Mouse (Mus musculus): ENCODE results near the gene Gbx2. TPM values are rescaled to one million over a fixed set of nuclear protein-coding genes. Genes with fewer than 3 reads are reported as not detected.

The Gbx2 gene
- polyA plus RNA-seq, 1 experiment from 2014 or later: 0.17 TPM

DNA sequence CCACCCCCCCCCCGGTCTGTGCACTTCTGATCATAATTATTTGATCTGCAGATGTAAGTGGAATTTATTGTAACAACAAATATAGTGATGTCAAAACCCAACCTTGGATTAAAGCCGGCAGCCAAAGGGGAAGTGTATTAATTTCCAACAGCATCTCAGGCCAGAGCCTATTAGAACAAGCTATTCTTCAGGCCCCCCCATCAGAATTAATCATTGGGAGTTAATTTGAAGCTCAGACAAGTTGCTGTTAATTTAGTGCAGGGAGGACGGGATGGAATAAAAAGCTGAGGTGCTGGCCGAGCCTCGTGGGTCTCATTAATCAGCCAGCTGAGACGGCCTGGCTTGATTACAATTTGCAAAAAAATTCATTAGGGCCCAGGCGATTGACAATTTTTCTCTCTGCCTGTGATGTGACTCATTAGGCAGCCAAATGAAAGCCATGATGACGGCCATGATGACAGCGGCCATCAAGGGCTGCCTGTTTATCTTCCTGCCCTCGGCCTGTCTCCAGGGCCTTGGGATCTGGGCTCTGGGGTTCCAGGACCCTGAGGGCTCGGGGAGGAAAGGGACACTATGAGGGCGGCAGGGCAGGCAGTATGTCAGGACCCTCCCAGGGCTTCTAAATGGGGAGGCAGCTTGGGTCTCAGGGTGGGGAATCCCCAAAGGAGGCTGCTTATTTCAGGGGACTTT, 5.3 kb downstream of the Gbx2 start:
- peaks cover 2% of the 10 kb centered on the region; the same call in 1 of the 2 replicates for H3K4me1 ChIP-seq (ENCODE audit: insufficient read depth)
- 26% methylated on average over 12 of the region's 12 CpGs for WGBS
- no peak for ATAC-seq (ENCODE audit: insufficient read depth)

DNA sequence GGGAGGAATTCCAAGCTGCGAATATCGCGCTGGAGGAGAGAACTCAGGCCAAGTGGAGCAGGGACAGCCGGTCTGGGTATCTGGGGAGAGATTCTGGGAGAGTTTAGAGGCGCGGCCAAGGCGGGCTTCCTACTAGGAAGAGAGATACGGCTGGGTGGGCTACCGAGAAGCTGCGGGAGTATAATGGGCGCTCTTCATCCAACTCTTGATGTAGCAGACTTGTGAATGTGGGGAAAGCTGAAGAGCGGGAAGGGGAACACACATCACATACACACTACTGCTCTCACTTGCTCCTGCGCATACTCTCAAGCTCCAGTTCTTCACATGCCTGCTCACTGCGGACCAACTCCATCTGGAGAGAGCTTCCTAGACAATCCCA, 7.3 kb downstream of the Gbx2 start:
- ATAC-seq (ENCODE audit: insufficient read depth) (no peak), DNase-seq (no peak)
- H3K27me3 ChIP-seq (ENCODE audit: insufficient read depth, low read length): peaks cover 92% of the 10 kb centered on the region
- WGBS: 13% methylated on average over 14 of the region's 14 CpGs
- no peaks in the 10 kb centered on the region for H3K36me3 ChIP-seq (ENCODE audit: insufficient read depth)
- H3K4me2 ChIP-seq: peak overlapping the region; percentile 53; the same call in 1 of the 2 replicates
- TF ChIP-seq CTCF (IDR thresholded peaks at IDR 0.05; ENCODE audit: low read depth): no peak
- peak overlapping the region; percentile 18; the same call in 1 of the 2 replicates for H3K4me3 ChIP-seq (ENCODE audit: low read depth, low read length)
- no peak overlapping the region for H3K27ac ChIP-seq (ENCODE audit: low read depth)
- H3K9me3 ChIP-seq (ENCODE audit: low read depth, low read length): no peaks in the 10 kb centered on the region
- no peaks in the 10 kb centered on the region for H3K4me1 ChIP-seq (ENCODE audit: insufficient read depth)
- H3K9ac ChIP-seq: no peak overlapping the region

More for the DNA sequence above, 5.3 kb downstream of the Gbx2 start:
- TF ChIP-seq CTCF (IDR thresholded peaks at IDR 0.05; ENCODE audit: low read depth): no peak
- DNase-seq: no peak
- H3K9ac ChIP-seq: no peak overlapping the region
- no peak overlapping the region for H3K4me2 ChIP-seq
- no peak overlapping the region for H3K27ac ChIP-seq (ENCODE audit: low read depth)
- H3K27me3 ChIP-seq (ENCODE audit: insufficient read depth, low read length): peaks cover 99% of the 10 kb centered on the region
- H3K4me3 ChIP-seq (ENCODE audit: low read depth, low read length): no peak overlapping the region
- no peaks in the 10 kb centered on the region for H3K36me3 ChIP-seq (ENCODE audit: insufficient read depth)
- H3K9me3 ChIP-seq (ENCODE audit: low read depth, low read length): no peaks in the 10 kb centered on the region

DNA sequence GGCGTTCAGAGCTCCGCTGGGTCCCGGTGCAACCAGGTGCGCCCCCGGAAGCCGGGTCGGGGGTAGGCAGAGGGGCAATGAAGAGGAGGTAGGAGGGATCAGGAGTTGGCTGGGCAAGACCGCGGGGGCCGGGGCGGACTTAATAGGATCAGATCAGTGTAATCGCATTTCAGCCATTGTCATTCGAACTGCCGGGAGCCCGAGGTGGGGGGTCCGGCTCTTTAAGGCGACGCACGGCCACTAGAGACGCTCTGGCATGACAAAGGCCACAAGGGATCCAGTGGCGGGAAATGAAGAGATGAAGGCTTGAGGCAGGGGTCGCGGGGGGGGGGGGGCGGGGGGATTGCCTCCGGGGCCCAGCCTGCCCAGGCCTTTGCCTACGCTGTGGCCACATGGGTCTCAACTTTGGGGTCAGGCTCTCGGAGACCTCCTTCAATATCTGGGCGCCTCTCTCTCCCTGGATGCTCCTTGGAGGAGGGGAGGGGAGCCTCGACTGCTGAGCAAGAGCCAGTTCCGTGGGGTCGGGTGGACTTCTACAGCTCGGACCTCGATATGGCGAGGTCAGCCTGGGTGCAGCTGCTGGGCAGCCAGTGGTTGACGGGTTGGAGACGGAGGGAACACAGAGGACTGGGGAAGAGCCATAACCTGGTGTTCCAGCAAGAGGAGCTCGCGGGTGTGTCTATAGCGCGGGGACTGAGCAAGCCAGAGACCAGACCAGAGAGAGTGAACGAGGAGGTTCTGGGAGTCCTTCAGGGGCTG, 7.9 kb downstream of the Gbx2 start:
- H3K4me2 ChIP-seq: peak overlapping the region; percentile 53
- no peak overlapping the region for H3K27ac ChIP-seq (ENCODE audit: low read depth)
- no peaks in the 10 kb centered on the region for H3K36me3 ChIP-seq (ENCODE audit: insufficient read depth)
- H3K9me3 ChIP-seq (ENCODE audit: low read depth, low read length): no peaks in the 10 kb centered on the region
- ATAC-seq (ENCODE audit: insufficient read depth): peak; percentile 30; the same call in 1 of the 2 replicates
- 2% methylated on average over 40 of the region's 41 CpGs for WGBS
- H3K9ac ChIP-seq: no peak overlapping the region
- 0 out of 2 replicates have a peak, but pooled peaks have one; percentile 5 for TF ChIP-seq CTCF (IDR thresholded peaks at IDR 0.05; ENCODE audit: low read depth)
- H3K27me3 ChIP-seq (ENCODE audit: insufficient read depth, low read length): peaks cover 89% of the 10 kb centered on the region
- no peak for DNase-seq
- H3K4me3 ChIP-seq (ENCODE audit: low read depth, low read length): peak overlapping the region; percentile 18
- no peaks in the 10 kb centered on the region for H3K4me1 ChIP-seq (ENCODE audit: insufficient read depth)

DNA sequence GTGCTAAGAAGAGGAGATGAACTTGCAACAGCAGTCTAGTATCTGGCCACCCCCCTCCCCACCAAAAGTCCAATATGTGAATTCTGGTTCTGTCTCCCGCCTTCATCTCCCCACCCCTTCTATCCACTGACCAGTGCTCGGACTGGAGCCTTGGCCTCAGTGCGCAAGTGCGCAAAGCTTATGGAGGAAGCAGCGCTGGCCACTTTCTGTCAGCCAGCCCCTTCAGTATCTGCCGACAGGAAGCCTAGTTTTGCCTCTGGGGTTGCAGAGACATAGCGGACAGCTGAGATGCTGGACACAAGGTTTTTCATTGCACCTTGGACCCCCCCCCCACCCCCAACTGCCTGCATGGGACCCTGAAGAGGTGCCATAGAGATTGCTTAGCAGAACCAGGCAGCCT, 8.7 kb downstream of the Gbx2 start:
- under 1% methylated on average over 7 of the region's 7 CpGs for WGBS

DNA sequence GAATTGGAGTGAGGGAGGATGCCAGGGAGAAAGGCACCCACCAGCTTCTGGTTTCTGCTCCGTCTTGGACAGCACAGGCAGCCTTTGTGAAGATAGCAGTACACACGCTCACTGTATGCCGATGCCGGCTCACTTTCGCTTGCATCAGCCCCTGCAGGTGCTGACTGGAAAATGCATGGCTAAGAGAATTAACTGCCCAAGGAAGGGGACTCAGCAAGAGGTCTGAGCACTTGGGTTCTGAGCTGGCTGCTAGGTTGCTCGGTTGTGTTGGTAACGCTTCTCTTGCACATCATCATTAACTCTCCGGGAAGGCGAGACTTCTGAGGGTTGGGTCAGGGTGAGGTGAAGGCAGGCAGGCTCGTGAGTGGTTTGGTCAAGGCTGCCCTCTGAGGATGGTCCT, 9.2 kb downstream of the Gbx2 start:
- DNase-seq: no peak
- TF ChIP-seq CTCF (IDR thresholded peaks at IDR 0.05; ENCODE audit: low read depth): peak; percentile 21; the same call in 1 of the 2 replicates
- H3K27me3 ChIP-seq (ENCODE audit: insufficient read depth, low read length): peaks cover 82% of the 10 kb centered on the region
- H3K9ac ChIP-seq: no peak overlapping the region
- no peak overlapping the region for H3K4me2 ChIP-seq
- no peak for ATAC-seq (ENCODE audit: insufficient read depth)
- no peak overlapping the region for H3K27ac ChIP-seq (ENCODE audit: low read depth)
- 3% methylated on average over 10 of the region's 10 CpGs for WGBS
- H3K36me3 ChIP-seq (ENCODE audit: insufficient read depth): no peaks in the 10 kb centered on the region
- no peaks in the 10 kb centered on the region for H3K4me1 ChIP-seq (ENCODE audit: insufficient read depth)
- no peaks in the 10 kb centered on the region for H3K9me3 ChIP-seq (ENCODE audit: low read depth, low read length)
- H3K4me3 ChIP-seq (ENCODE audit: low read depth, low read length): no peak overlapping the region

More for the DNA sequence above, 8.7 kb downstream of the Gbx2 start:
- H3K4me2 ChIP-seq: peak overlapping the region; percentile 53
- DNase-seq: no peak
- no peak for TF ChIP-seq CTCF (IDR thresholded peaks at IDR 0.05; ENCODE audit: low read depth)
- H3K27ac ChIP-seq (ENCODE audit: low read depth): no peak overlapping the region
- no peaks in the 10 kb centered on the region for H3K4me1 ChIP-seq (ENCODE audit: insufficient read depth)
- no peak overlapping the region for H3K9ac ChIP-seq
- H3K9me3 ChIP-seq (ENCODE audit: low read depth, low read length): no peaks in the 10 kb centered on the region
- no peaks in the 10 kb centered on the region for H3K36me3 ChIP-seq (ENCODE audit: insufficient read depth)
- no peak overlapping the region; the same call in 1 of the 2 replicates for H3K4me3 ChIP-seq (ENCODE audit: low read depth, low read length)
- peaks cover 87% of the 10 kb centered on the region for H3K27me3 ChIP-seq (ENCODE audit: insufficient read depth, low read length)
- no peak for ATAC-seq (ENCODE audit: insufficient read depth)

DNA sequence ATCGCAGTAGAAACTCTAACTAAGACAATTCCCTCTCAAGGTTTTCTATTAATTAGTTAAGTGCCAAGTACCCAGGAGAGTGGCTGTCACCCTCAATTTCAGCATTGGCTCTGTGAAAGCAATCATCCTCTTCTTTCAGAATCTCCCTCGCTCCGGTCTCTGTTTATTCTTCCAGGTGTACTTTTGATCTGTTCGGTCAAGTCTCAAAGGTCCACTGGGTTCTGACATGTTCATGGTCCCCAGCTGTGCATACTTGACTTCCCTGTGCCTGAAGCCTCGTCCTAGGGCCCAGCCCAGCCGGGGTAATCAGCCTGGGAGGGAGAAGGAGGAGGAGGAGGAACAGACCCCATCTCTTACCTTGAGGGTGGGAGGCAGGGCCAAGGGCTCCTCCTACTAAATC, 11.8 kb downstream of the Gbx2 start:
- no peaks in the 10 kb centered on the region for H3K36me3 ChIP-seq (ENCODE audit: insufficient read depth)
- H3K9ac ChIP-seq: no peak overlapping the region
- no peak for ATAC-seq (ENCODE audit: insufficient read depth)
- no peak overlapping the region for H3K4me3 ChIP-seq (ENCODE audit: low read depth, low read length)
- H3K4me2 ChIP-seq: no peak overlapping the region
- H3K27me3 ChIP-seq (ENCODE audit: insufficient read depth, low read length): peaks cover 57% of the 10 kb centered on the region
- no peaks in the 10 kb centered on the region for H3K4me1 ChIP-seq (ENCODE audit: insufficient read depth)
- no peak for DNase-seq
- TF ChIP-seq CTCF (IDR thresholded peaks at IDR 0.05; ENCODE audit: low read depth): no peak
- WGBS: 70% methylated on average over 6 of the region's 6 CpGs
- H3K27ac ChIP-seq (ENCODE audit: low read depth): no peak overlapping the region
- H3K9me3 ChIP-seq (ENCODE audit: low read depth, low read length): no peaks in the 10 kb centered on the region

DNA sequence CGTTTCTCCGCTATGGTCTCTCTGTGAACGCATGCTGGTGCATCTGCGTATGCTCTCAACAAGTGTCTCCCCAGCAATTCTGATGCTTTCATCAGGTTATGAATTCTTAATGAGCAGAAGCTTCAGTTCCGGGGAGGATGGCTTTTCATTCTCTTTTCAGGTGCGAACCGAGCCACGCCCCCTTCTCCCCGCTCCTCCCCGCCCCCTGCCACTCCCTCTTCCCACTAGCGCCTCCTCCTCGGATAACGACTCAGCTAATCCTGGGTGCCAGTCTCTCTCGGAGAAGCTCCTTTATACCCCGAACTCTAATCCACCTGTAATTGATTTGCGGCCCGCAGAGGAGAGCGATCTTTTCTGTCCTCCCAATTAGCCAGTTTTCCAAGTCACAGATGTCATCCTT, 12.9 kb downstream of the Gbx2 start:
- Histone ChIP-seq H3K27ac (ENCODE audit: low read depth) (no peak overlapping the region), H3K27me3 (ENCODE audit: insufficient read depth, low read length) (peaks cover 46% of the 10 kb centered on the region), H3K9ac (no peak overlapping the region), H3K4me1 (ENCODE audit: insufficient read depth) (no peaks in the 10 kb centered on the region), H3K36me3 (ENCODE audit: insufficient read depth) (no peaks in the 10 kb centered on the region), H3K9me3 (ENCODE audit: low read depth, low read length) (no peaks in the 10 kb centered on the region), H3K4me3 (ENCODE audit: low read depth, low read length) (no peak overlapping the region), H3K4me2 (no peak overlapping the region)
- ATAC-seq (ENCODE audit: insufficient read depth) (no peak), DNase-seq (no peak)
- no peak for TF ChIP-seq CTCF (IDR thresholded peaks at IDR 0.05; ENCODE audit: low read depth)
- WGBS: 22% methylated on average over 18 of the region's 18 CpGs
